Mouse (Mus musculus) neural tube, embryonic 10.5 days (tissue): Measurements from ENCODE around the gene Zbtb16.
A peak's percentile ranks its signal among the peaks of the same experiment; 100 is the strongest.

ENCODE experiments used
- DNase-seq: peaks from one replicate; pipeline ENCODE4 v3.0.0-alpha.2; 2017; ENCODE audit warnings: low spot score; ENCODE audit errors: extremely low spot score

Zbtb16 gene

DNA sequence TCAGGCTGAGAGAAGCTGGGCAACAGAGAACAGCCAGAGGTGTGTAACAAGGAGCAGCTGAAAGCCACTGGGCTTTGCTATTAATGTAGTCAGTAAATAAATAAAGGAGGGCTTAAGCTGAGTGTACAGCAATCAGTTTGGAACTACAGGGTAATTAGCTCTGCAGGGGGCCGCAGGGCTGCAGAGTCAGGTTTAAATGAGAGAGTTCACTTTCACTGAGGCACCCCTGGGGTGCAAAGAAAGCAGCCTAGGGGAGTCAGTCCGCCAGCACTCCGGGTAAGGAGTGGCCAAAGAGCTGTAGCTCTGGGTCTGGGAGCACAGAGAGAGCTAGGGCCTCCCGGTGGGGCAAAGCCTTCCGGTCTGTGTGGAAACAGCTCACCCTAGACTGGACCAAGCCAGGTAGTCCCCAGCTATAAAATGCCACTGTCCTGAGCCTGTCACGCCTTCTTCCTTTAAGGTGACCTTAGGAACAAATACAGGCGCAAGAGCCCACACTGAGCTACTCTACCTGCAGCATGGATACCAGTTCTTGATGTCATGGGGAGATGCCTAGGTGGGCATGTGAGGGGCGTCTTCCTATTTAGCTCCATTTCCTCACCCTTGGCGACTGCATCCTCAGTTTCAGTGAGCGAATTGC lies 188.3 kb downstream of the Zbtb16 start:
- peak; percentile 23 for DNase-seq

DNA sequence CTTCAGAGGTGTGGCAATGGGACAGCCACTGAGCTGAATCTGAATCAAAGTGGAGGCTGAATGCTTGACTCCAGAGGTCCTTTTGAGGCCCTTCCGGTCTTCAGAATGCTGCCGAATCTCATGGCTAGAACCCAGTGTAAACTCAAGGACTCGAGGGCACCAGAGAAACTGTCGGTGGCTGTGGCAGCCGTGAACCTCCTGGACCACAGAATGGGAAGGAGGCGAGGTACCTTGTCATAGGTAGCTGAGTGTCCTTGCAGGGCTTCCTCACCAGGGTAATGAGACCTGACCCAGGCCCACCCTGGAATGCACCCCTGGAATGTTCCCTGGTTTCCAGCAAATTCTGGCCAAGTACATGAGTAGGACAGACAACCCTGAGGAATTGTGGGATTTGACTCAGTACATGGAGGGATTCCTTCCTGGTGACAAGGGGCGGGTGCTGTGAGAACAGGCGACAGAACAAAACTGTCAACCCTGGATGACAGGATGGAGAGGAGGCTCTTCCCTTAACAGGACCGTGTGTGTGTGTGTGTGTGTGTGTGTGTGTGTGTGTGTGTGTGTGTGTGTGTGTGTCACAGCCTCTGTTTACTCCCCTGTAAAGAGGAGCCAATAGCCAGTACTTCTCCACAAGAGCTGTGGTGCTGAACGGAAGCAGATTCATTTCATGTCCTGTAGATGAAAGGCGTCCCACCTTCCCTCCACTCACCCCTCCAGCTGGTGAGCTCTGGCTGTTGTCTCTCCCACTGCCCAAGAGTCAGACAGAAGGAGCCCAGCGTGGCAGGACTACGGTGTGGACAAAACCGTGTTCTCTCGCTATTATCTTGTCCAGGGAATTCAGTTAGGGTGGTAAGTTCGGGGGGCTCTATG lies 189.0 kb downstream of the Zbtb16 start:
- DNase-seq, result peak; percentile 18

DNA sequence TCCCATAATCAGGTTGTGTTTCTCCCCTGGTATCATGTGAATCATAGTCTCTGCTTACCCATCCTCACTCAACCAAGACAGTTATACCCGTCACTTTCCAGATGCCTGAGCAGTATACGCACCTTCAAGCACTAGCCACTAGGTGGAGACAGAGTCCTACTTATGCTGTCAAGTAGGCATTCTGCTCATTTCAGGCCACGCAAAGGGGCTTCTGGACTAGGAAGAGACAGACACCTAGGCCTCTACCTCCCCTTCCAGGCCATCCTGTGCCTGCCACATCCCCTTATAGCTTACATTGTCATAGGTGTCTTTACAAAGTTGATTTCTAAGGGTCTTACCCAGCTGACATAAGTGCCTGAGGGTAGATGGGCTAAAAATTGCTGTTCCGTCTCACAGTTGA lies 189.8 kb downstream of the Zbtb16 start:
- DNase-seq, result peak; percentile 83

DNA sequence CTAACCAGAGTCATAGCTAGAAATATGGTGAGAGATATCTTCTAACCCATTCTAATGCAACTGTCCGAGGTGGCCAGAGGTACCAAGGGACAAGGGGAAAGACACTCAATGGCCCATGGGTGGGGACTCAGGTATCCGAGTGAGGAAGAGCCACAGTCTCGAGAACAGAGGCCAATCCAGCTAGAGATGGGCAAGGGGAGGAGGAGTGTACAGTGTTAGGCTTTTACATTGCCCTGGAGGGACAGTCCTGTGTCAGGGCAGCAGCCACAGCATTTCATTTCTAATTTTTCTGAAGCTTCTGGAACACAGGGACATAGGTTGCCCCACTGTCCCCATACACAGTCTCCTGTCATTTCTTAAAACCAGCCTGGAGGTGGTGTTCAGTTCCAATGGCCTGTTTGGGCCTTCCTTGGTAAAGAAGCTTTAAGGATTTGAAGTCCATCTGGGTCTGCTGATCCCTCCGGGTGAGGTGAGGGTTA lies 190.3 kb downstream of the Zbtb16 start:
- no peak for DNase-seq

DNA sequence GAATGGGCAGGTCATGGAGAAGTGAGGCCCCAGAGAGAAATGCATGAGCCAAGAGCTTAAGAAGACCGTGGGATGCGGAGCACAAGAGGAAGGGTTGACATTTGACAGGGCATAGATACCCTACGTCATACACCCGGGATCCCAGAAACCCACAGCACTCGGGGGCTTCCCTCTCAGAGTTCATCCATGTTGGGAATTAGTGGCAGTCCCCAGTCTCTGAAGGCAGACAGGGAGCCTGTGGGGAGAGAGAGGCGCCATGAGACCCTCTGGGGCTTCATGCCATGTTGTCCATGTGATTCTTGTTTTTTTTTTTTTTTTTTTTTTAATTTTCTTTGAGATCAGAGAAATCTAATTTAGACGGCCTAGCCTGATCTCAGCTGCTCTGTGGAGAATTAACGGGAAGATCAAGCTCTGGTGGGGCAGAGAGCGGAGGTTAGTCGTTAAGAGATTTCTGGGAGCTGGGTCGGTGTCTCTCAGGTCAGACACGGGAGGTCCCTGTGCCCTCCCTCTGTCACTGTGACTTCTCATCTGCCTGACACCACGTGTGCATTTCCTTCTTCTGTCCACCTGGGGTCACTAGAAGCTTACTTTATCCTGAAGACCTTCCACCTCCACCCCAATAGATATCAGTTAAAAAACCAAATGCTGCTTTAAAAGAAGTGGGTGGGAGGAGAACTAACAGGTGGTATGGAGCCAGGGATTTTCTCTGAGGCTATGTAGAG lies 190.9 kb downstream of the Zbtb16 start:
- peak; percentile 17 for DNase-seq

DNA sequence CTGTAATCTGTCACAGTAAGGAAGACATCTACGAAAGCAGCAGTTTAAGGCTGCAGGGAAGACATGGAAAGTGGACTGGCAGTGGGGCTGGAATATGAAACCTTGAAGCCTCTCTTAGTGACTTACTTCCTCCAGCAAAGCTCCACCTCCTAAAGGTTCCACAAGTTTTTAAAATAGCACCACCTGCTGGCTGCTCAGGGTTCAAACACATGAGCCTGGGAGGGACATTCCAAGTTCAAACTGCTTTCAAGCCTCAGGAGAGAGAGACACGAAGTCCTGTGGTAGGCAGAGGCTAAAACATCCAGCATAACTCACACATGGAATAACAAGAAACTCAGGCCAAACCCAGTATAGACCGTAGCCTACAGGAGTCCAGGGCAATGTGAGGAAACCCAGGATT lies 191.6 kb downstream of the Zbtb16 start:
- peak; percentile 8 for DNase-seq

DNA sequence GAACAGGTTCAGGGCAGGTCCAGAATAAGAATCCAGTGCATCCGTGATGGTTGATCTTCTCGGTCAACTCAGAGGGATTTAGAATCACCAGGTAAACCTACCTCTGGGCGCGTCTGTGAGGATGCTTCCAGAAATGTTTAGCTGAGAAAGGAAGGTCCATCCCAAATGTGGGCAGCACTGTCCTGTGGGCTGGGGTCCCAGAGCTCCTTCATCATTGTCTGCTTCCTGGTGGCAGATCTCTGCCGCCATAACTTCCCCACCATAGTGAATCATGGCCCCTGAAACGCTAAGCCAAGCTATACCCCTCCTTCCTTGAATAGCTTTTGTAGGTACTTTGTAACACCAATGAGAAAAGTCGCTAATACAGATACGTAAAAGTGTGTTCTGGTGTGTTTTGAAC lies 194.4 kb downstream of the Zbtb16 start:
- DNase-seq, result peak; percentile 7

DNA sequence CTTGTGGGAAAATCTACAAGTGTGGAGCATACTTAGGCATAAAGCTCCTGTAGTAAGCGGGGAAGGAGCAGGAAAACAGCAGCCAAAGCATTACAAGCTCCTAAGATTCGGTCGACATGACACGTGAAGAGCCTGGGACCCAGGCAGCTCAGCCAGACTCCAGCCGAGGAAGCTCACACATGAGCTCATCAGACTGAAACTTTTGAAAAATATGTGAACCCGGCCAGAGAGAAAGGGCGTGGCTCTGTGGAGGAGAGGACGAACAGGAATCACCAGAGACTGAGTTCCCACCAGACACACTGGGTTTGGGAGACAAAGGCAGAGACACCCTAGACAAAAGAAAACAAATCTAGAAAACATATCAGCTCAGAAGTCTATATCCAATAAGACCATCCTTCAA lies 195.1 kb downstream of the Zbtb16 start:
- DNase-seq, result peak; percentile 4

DNA sequence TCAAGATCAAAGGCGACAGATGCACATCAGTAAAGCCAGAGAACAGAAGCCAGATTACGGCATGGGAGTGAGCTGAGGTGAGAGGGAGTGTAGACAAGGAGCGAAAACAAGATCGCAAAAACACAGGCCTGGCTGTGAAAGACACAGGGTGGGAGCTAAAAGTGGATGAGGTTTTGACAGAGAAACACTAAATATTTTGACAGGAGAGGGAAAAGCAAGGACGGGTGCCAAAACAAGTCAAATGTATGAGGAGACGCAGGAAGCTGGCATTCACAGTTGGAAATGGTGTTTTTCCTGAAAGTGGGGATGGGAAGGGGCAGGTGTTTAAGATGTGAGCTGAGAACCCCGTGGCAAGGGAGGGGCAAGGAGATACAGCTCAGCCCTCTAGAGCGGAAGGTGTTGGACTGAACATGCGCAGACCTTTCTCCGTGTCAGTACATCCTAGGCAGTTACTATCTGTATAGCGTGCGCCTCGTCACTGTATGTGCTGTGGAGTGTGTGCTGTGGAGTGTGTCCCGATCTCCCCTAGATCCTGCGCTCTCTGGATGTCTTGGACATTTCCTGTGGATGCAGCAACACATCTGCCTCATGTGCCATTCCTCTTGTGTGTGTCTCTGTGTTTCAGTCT lies 197.7 kb downstream of the Zbtb16 start:
- peak; percentile 11 for DNase-seq

DNA sequence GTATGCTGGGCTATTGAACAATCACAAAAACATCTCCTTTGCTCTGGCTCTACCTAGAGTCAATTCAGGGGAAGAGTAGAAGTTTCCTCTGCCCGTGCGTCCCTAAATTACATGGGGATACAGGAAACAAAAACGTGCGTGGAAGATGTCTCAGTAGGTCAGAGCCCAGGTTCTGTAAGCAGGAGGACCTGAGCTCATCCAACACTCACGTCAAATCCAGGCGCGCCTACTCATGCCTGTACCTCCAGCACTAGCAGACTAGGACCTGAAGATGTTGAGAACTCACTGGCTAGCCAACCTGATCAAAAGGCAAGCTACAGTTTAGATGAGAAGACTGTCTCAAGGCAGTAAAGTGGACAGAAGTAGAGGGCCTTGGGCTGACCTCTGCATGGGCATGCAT lies 198.9 kb downstream of the Zbtb16 start:
- peak; percentile 7 for DNase-seq

DNA sequence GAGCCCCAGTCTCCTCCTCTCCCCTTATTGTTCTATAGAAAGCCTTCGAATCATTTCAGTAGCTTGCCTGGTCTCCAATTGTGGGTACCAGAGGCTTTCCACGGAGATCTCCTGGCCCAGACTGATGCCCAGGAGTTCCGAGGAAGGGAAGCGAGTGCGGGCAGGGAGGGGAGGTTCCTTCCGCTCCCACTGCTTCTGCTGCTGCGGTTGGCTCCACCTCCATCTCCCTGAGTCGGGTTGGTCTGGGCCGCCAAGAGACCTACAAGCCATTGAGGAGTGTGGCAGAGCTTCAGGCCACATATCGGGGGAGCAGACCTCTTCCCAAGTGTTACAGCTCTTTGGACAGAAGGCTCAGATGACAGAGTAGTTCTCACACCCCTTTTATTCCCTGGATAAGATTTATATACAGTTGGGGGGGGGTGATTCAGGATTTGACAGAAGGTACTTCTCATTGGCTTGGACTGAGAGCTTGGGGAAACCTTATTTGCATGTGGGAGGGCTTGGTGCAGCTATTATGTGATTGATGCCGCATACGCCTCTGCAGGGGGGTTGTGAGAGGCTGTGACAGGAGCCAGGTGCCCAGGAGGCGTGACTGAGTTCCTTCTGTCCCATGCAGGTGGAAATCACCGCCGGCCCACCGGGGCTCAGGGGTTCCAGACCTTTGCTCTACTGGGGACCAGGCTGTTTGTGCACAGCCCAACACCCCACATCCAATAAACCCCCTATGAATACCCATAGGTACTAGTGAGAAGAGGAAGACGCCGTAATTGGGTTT lies 200.3 kb downstream of the Zbtb16 start:
- peak; percentile 11 for DNase-seq

DNA sequence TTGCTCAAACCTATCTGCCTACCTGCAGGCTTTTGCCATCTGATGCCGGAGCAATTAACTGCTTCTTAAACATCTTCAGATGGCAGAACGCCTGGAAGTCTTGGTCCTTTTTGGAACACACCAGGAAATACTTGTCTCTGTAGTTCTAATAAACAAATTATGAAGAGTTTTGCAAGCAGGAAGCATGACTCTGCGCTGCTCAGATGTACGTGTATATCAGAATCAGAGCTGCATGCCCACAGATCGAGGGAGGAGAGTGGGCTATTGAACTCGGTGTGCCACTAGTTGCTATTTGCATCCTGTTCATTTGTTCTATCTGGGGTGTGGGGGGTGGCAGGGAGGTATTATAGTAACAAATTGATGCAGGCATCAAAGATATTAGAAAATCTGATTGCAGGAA lies 202.9 kb downstream of the Zbtb16 start:
- no peak for DNase-seq

DNA sequence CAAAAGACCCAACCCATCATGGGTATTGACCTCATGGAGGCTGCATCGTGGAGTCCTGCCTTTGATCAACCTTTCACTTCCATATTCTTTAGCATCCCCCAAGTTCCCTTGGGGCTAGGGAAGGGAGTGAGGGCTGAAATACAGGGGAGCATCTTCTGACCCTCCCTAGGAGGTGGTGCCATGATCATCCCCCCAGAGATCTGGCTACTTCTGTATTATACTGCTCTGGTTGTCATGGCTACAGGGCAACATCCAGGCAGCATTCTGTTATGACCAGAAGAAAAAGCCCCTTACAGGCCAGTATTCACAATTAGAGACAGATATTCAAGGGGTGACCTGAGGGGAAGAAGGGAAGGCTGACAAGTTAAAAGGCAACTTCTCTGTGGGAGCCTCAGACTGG lies 216.8 kb downstream of the Zbtb16 start:
- peak; percentile 11 for DNase-seq

DNA sequence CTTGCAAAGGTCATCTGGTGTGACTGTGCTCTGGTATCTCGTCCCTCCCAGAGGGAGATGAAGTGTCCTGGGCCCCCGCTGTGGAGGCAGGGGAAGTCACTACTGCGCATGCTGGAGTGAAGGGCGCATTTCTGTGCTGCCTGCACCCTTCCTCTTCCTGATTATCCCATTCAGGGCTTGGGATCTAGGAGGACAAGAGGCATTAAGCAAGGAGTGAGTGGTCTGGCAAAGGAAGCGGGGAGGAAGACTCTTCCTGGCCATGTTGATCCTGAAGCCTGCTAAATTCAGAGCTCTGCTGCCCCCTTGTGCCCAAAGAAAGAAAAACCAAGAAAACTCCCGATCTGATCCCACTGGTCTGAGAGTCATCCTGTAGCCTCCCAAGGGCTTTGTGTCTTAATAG lies 217.4 kb downstream of the Zbtb16 start:
- DNase-seq, result peak; percentile 83

DNA sequence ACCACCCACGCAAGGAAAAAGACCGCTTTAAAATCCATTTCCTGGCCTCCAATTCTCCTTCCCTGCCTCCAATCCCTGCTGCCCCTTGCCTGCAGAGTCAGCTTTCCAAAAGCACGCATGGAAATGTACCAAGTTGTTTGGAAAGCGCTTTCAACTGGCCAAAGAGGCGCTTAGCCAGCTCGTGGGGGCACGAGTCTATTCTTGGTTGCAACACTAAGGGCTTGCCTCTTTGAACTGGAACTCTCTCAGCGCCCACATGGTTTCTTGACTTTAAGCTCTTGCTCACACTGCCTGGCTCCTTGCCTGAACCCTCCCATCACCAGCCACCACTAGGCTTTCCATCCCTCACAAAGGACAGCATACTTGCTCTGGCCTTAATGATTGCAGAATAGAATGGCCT lies 217.9 kb downstream of the Zbtb16 start:
- DNase-seq, result no peak

DNA sequence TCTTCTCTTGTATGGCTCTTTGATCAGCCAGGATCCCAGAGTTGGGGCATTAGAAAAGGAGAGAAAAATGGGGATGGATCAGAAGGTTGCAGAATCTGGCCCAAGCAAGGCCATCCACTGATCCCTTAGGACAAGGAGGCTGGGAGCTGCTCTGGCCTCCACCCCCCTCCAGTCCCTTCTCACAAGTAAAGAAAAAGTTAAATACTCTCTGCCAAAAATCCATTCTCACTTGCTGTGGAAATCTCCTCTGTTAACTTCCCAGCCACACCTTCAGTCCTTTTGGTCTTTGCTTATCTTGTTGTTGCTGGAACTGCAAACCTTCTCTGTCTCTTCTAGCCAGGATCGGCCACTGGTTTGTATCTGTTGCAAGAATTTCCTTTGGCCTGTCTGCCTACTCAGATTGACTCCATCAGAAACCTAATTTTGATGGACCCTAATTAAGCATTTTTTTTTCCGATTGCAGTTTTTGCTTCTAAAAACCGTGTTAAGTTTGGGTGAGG lies 218.5 kb downstream of the Zbtb16 start:
- DNase-seq, result no peak

DNA sequence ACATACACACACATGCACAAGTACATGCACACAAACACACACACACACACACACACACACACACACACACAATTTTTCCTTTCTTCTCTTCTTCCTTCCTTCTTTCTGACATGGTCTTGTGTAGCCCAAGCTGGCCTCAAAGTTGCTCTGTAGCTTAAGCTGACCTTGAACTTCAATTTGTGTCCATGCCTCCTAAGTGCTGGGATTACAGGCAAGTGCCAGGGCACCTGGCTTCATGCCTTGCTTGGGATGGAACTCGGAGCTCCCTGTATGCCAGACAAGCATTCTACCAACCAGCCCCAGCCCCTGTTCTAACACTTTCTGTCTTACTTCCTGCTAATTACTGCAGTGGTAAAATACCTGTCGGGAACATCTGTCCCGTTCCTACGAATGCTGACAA lies 222.8 kb downstream of the Zbtb16 start:
- peak; percentile 5 for DNase-seq

DNA sequence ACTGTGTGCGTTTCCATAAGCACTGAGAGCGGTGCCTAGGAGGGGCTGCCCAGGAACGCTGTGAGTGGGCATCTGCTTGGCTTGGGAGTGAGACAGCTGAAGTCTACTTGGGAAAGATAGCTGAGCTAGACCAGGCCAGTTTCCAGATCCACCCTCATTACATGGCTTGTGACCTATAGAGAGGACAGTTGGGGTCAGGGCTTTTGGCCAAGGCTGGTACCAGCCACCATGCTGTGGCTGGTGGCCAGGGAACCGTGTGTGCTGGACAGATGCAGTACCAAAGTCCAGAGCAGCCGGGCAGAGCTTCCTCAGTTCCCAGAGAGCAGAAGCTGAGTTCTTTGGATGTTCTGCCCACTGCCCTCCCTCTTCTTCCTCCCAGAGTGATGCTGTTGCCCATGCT lies 223.5 kb downstream of the Zbtb16 start:
- DNase-seq, result no peak

DNA sequence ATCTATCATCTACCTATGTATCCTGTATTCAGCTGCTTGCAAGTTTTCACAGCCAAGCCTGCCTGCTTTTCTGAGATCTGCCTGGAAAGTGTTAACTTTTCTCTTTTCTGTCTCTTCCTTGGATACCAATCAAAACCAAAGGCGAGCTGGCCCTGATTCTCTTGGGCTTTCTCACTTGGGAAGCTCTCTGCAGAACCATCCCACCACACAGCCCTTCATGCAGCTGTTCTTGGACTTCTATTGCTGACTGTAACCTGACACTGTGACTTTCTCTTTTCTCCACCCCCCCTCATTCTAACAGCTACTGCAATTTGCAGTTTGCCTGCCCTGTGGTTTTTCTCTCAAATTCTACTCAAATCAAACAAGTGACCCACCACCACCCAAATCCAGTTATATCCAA lies 225.0 kb downstream of the Zbtb16 start:
- DNase-seq, result peak; percentile 10

DNA sequence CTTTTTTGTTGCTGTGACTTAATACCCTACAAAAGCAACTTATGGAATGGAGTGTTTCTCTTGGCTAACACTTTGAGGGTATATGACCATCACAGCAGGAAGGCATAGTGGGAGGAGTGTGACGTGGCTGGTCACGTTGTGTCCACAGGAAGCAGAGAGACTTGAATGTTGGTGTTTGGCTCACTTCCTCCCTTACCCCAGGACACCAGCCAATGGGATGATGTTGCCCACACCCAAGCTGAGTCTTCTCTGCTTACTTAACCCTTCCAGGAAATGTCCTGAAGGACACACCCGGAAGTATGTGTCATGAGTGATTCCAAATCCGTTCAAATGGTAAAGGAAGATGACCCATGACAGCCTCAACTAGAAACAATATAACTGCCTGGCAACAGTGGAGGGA lies 226.3 kb downstream of the Zbtb16 start:
- peak; percentile 9 for DNase-seq

DNA sequence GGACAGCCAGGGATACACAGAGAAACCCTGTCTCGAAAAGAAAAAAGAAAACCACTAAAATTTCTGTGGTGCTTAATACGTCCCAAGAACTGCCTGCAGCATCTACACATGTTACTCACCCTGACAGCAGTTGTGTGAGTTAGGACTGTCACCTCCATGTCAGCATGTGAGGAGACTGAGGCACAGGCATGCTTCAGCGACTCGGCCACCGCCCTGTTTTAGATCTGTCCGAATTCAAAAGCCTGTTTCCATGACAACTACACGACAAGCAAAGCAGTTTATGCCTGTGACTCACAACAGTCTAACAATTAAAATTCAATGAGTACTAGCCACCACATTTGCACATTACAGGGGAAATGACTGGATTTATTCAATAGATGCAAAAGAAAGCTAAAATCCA lies 228.6 kb downstream of the Zbtb16 start:
- DNase-seq, result peak; percentile 12
